Mouse (Mus musculus) left cerebral cortex, postnatal 36 days (tissue): Measurements from ENCODE around the gene Ptpn3. TPM values are rescaled to one million over a fixed set of nuclear protein-coding genes. Genes with fewer than 3 reads are reported as not detected.

Experiments used
- DNase-seq, 2 experiments: peaks; one replicate each; pipeline ENCODE4 v3.0.0; 2021 to 2022; ENCODE audit warnings: low spot score in 2 of 2, mixed read lengths in 1 of 2
- intact Hi-C: fragments of 180-260 bp; cut with DNase I; formaldehyde crosslinking; loops from one replicate; pipeline ENCODE4 v1.15.1; 2025
- total RNA-seq, 2 experiments: library from RNA; stranded (reverse); gene quantifications; 2 replicates each; pipeline ENCODE4 v1.2.3; 2021

The Ptpn3 gene
- total RNA-seq, result 10 to 100 TPM; 61.6 to 63.8 TPM

GRCm38 (mm10) chr4:57301410-57302313 lies at the start of gene Ptpn3:
TSS of gene Ptpn3 (minus strand) at chr4:57301837.
- peak; percentile 86 to 90 for DNase-seq
- intact Hi-C loops, result no loop called here

- intact Hi-C loops, result no loop called here
- no peak for DNase-seq
Measured at GRCm38 (mm10) chr4:57350541-57350940, 48.9 kb upstream of the Ptpn3 start.

GRCm38 (mm10) chr4:57343996-57344395 lies 42.4 kb upstream of the Ptpn3 start:
- no peak for DNase-seq
- intact Hi-C loops, result no loop called here

- DNase-seq, result no peak
- intact Hi-C loops, result no loop called here
Measured at GRCm38 (mm10) chr4:57338923-57339322, 37.3 kb upstream of the Ptpn3 start.

GRCm38 (mm10) chr4:57338061-57338460 lies 36.4 kb upstream of the Ptpn3 start:
- intact Hi-C loops, result no loop called here
- no peak for DNase-seq

- intact Hi-C loops, result no loop called here
- no peak for DNase-seq
Measured at GRCm38 (mm10) chr4:57335000-57335666, 33.5 kb upstream of the Ptpn3 start.

- intact Hi-C loops, result no loop called here
- DNase-seq, result no peak
Measured at GRCm38 (mm10) chr4:57333926-57334548, 32.4 kb upstream of the Ptpn3 start.

GRCm38 (mm10) chr4:57332511-57332910 lies 30.9 kb upstream of the Ptpn3 start:
- intact Hi-C loops, result no loop called here
- DNase-seq, result no peak

- intact Hi-C loops, result no loop called here
- peak; percentile 39 to 51 for DNase-seq
Measured at GRCm38 (mm10) chr4:57320606-57321327, 19.1 kb upstream of the Ptpn3 start.

GRCm38 (mm10) chr4:57318525-57319212 lies 17.0 kb upstream of the Ptpn3 start:
- intact Hi-C loops, result no loop called here
- peak; percentile 73 to 87 for DNase-seq

- intact Hi-C loops, result no loop called here
- DNase-seq, result no peak
Measured at GRCm38 (mm10) chr4:57312256-57313166, 10.9 kb upstream of the Ptpn3 start.

- DNase-seq, result no peak
Measured at GRCm38 (mm10) chr4:57311750-57312149, 10.1 kb upstream of the Ptpn3 start.

GRCm38 (mm10) chr4:57308214-57309000 lies 6.8 kb upstream of the Ptpn3 start:
- intact Hi-C loops, result no loop called here
- DNase-seq, result no peak

More at GRCm38 (mm10) chr4:57311750-57312149, 10.1 kb upstream of the Ptpn3 start:
- intact Hi-C loops, result no loop called here

GRCm38 (mm10) chr4:57307747-57308146 lies 6.1 kb upstream of the Ptpn3 start:
- intact Hi-C loops, result no loop called here
- no peak for DNase-seq

GRCm38 (mm10) chr4:57306260-57306659 lies 4.6 kb upstream of the Ptpn3 start:
- intact Hi-C loops, result no loop called here
- no peak for DNase-seq

GRCm38 (mm10) chr4:57305644-57306043 lies 4.0 kb upstream of the Ptpn3 start:
- no peak for DNase-seq
- intact Hi-C loops, result no loop called here
